Mouse (Mus musculus) CH12.LX (cell line): ENCODE measurements around the gene Ppp1r14a. TPM values are rescaled to one million over a fixed set of nuclear protein-coding genes. Genes with fewer than 3 reads are reported as not detected.
A peak's percentile ranks its signal among the peaks of the same experiment; 100 is the strongest.

Experiments used
- DNase-seq: peaks from one replicate; pipeline ENCODE4 v3.0.0-alpha.2; 2013; ENCODE audit errors: extremely low read depth
- H3K27ac ChIP-seq: 2 replicates; pipeline ENCODE4 v1.5.1; 2012; ENCODE audit warnings: low read depth, mild to moderate bottlenecking, control low read depth, moderate library complexity; ENCODE audit not compliant: insufficient read depth
- H3K27me3 ChIP-seq: replicated peaks from 2 replicates; pipeline ENCODE3; 2012; ENCODE audit warnings: inconsistent platforms
- H3K36me3 ChIP-seq, 2 experiments: replicated peaks in 1 of 2; 2 replicates each; pipeline versions ENCODE3 to v1.6.1; 2012; ENCODE audit warnings: inconsistent platforms in 1 of 2, low read length in 1 of 2, mild to moderate bottlenecking in 1 of 2, mixed read lengths in 1 of 2, moderate library complexity in 1 of 2; ENCODE audit not compliant: control insufficient read depth in 1 of 2, insufficient read depth in 1 of 2
- H3K4me1 ChIP-seq, 2 experiments: 2 replicates each; pipeline ENCODE4 v1.6.1; 2012; ENCODE audit warnings: inconsistent platforms in 1 of 2, moderate library complexity in 1 of 2; ENCODE audit not compliant: insufficient read depth in 2 of 2, control insufficient read depth in 1 of 2
- H3K4me2 ChIP-seq: 2 replicates; pipeline ENCODE4 v1.6.1; 2012; ENCODE audit warnings: low read depth, mild to moderate bottlenecking, control low read depth; ENCODE audit not compliant: poor library complexity, insufficient read depth, severe bottlenecking
- H3K4me3 ChIP-seq, 3 experiments: fragments of 150-350 bp in 1 of 3; sonication (generic) in 1 of 3; replicated peaks in 1 of 3; 2 replicates each; pipeline versions ENCODE3 to v1.5.1; 2011 to 2012; ENCODE audit warnings: low read depth in 2 of 3, low read length in 2 of 3, mild to moderate bottlenecking in 2 of 3, moderate library complexity in 2 of 3, control low read depth in 1 of 3, improper control_type of control experiment in 1 of 3, inconsistent platforms in 1 of 3, mixed read lengths in 1 of 3; ENCODE audit not compliant: poor library complexity in 1 of 3
- H3K79me2 ChIP-seq: replicated peaks from 2 replicates; pipeline ENCODE4 v1.6.1; 2012; ENCODE audit warnings: mild to moderate bottlenecking, moderate library complexity; ENCODE audit not compliant: control insufficient read depth, poor library complexity, insufficient read depth, severe bottlenecking; ENCODE audit errors: extremely low read depth
- H3K9ac ChIP-seq: 2 replicates; pipeline ENCODE4 v1.6.1; 2012; ENCODE audit warnings: low read depth, mild to moderate bottlenecking, control low read depth, moderate library complexity; ENCODE audit not compliant: insufficient read depth
- H3K9me3 ChIP-seq: replicated peaks from 2 replicates; pipeline ENCODE3; 2012; ENCODE audit warnings: low read length, inconsistent platforms, mixed read lengths
- BHLHE40 ChIP-seq: IDR thresholded peaks from 2 replicates; pipeline ENCODE4 v1.6.1; 2011; ENCODE audit warnings: mild to moderate bottlenecking, low read depth, low read length, improper control_type of control experiment
- CTCF ChIP-seq, 2 experiments: IDR thresholded peaks in 1 of 2; conservative IDR thresholded peaks in 1 of 2; 2 replicates each; pipeline ENCODE4 v1.5.1; 2011 to 2012; ENCODE audit warnings: low read depth in 2 of 2, low read length in 2 of 2, improper control_type of control experiment in 1 of 2, inconsistent platforms in 1 of 2, mild to moderate bottlenecking in 1 of 2, moderate library complexity in 1 of 2
- ELF1 ChIP-seq: IDR thresholded peaks from 2 replicates; pipeline ENCODE4 v1.6.1; 2014; ENCODE audit warnings: low read depth, mild to moderate bottlenecking, inconsistent platforms, low read length, improper control_type of control experiment
- GABPA ChIP-seq: IDR thresholded peaks from 2 replicates; pipeline ENCODE4 v1.6.1; 2012; ENCODE audit warnings: low read depth, low read length, improper control_type of control experiment, inconsistent platforms; ENCODE audit not compliant: insufficient replicate concordance
- HCFC1 ChIP-seq: IDR thresholded peaks from 2 replicates; pipeline ENCODE4 v1.6.1; 2012; ENCODE audit warnings: low read depth, mild to moderate bottlenecking, inconsistent platforms, low read length, improper control_type of control experiment
- MAFK ChIP-seq: IDR thresholded peaks from 2 replicates; pipeline ENCODE4 v1.6.1; 2011; ENCODE audit warnings: low read length, improper control_type of control experiment; ENCODE audit not compliant: insufficient replicate concordance
- MAX ChIP-seq: IDR thresholded peaks from 2 replicates; pipeline ENCODE4 v1.6.1; 2011; ENCODE audit warnings: low read length, improper control_type of control experiment
- MEF2A ChIP-seq: IDR thresholded peaks from 2 replicates; pipeline ENCODE4 v1.6.1; 2014; ENCODE audit warnings: low read depth, mild to moderate bottlenecking, inconsistent platforms, low read length, improper control_type of control experiment, borderline replicate concordance
- MYC ChIP-seq: IDR thresholded peaks from 2 replicates; pipeline ENCODE4 v1.6.1; 2011; ENCODE audit warnings: low read depth, mild to moderate bottlenecking, improper control_type of control experiment, low read length
- PAX5 ChIP-seq: IDR thresholded peaks from 2 replicates; pipeline ENCODE4 v1.6.1; 2012; ENCODE audit warnings: low read length, inconsistent platforms, mixed read lengths
- RAD21 ChIP-seq: IDR thresholded peaks from 2 replicates; pipeline ENCODE4 v1.6.1; 2011; ENCODE audit warnings: low read depth, mild to moderate bottlenecking, low read length, improper control_type of control experiment, moderate library complexity
- SIN3A ChIP-seq: IDR thresholded peaks from 2 replicates; pipeline ENCODE4 v1.6.1; 2012; ENCODE audit warnings: low read length, improper control_type of control experiment, inconsistent platforms
- SMC3 ChIP-seq: IDR thresholded peaks from 2 replicates; pipeline ENCODE4 v1.6.1; 2011; ENCODE audit warnings: low read depth, low read length, improper control_type of control experiment
- ZKSCAN1 ChIP-seq: IDR thresholded peaks from 2 replicates; pipeline ENCODE4 v1.6.1; 2012; ENCODE audit warnings: low read depth, inconsistent platforms, low read length, improper control_type of control experiment, borderline replicate concordance
- dilution Hi-C: fragments of 300-500 bp; cut with MboI; formaldehyde crosslinking; loops from 2 replicates; pipeline ENCODE4 v1.14.3; 2020; ENCODE audit warnings: low sequenced_read_pairs; ENCODE audit not compliant: extremely low pct_unique_long_range_greater_than_20kb, extremely low pct_ligation_motif_present
- in situ Hi-C: fragments of 300-500 bp; cut with MboI; formaldehyde crosslinking; loops from 3 replicates; pipeline ENCODE4 v1.14.3; 2019; ENCODE audit warnings: low sequenced_read_pairs, low pct_ligation_motif_present, low pct_unique_long_range_greater_than_20kb, mixed read lengths
- polyA plus RNA-seq: library from polyadenylated mRNA; unstranded; fragments of >175 nt; gene quantifications from 2 replicates; pipeline ENCODE4 v1.2.1, GENCODE M21; 2012; ENCODE audit warnings: low read depth; ENCODE audit not compliant: insufficient read length
- total RNA-seq, 2 experiments: library from RNA; depleted of rRNA; stranded (reverse); fragments of 300-350 nt in 1 of 2; fragments of >200 nt in 1 of 2; gene quantifications; 2 replicates each; pipeline ENCODE4 v1.2.3; 2012 to 2014

Gene Ppp1r14a
- total and polyA plus RNA-seq, 3 experiments: not detected

GRCm38 (mm10) chr7:29335276-29335675 lies 46.2 kb downstream of the Ppp1r14a start:
- no peak overlapping the region for H3K9ac ChIP-seq
- no peak for DNase-seq
- dilution Hi-C loops (no loop called here), in situ Hi-C loops (no loop called here)
- H3K4me1 ChIP-seq: peaks cover 0 to 15% of the 10 kb centered on the region in 2 experiments; a peak in 1 of 4 replicates
- H3K79me2 ChIP-seq: no peaks in the 10 kb centered on the region
- no peaks in the 10 kb centered on the region for H3K27me3 ChIP-seq
- peaks cover 5 to 43% of the 10 kb centered on the region in 2 experiments for H3K36me3 ChIP-seq
- TF ChIP-seq HCFC1 (no peak), RAD21 (no peak; the same call in 1 of the 2 replicates), MEF2A (no peak), MYC (no peak), CTCF (conservative IDR thresholded peaks at IDR 0.05 in 1 of 2, IDR thresholded peaks at IDR 0.05 in 1 of 2; ENCODE audit: low read depth in 2 of 2, low read length in 2 of 2) (peak in 1 of 2 experiments; percentile 18; a peak in 1 of 4 replicates), ELF1 (no peak), SIN3A (no peak), PAX5 (no peak), BHLHE40 (no peak)
- H3K4me2 ChIP-seq: no peak overlapping the region
- H3K27ac ChIP-seq: no peak overlapping the region
- no peaks in the 10 kb centered on the region for H3K9me3 ChIP-seq
- no peak overlapping the region for H3K4me3 ChIP-seq

- no peak overlapping the region for H3K4me2 ChIP-seq
- H3K4me1 ChIP-seq: peaks cover 0 to 15% of the 10 kb centered on the region in 2 experiments; a peak in 1 of 4 replicates
- no peak overlapping the region for H3K27ac ChIP-seq
- H3K4me3 ChIP-seq: no peak overlapping the region
- H3K27me3 ChIP-seq: no peaks in the 10 kb centered on the region
- dilution Hi-C loops: no loop called here
- DNase-seq: no peak
- peaks cover 2 to 41% of the 10 kb centered on the region in 2 experiments for H3K36me3 ChIP-seq
- TF ChIP-seq MAFK: 0 out of 2 replicates have a peak, but pooled peaks have one; percentile 24
- no peak for TF ChIP-seq BHLHE40
- TF ChIP-seq, all 38 proteins: peak for 1
- no peak overlapping the region for H3K9ac ChIP-seq
- H3K79me2 ChIP-seq: no peaks in the 10 kb centered on the region
- no peaks in the 10 kb centered on the region for H3K9me3 ChIP-seq
- in situ Hi-C loops: no loop called here
These were observed 46.9 kb downstream of the Ppp1r14a start for GRCm38 (mm10) chr7:29335841-29336671.

DNA sequence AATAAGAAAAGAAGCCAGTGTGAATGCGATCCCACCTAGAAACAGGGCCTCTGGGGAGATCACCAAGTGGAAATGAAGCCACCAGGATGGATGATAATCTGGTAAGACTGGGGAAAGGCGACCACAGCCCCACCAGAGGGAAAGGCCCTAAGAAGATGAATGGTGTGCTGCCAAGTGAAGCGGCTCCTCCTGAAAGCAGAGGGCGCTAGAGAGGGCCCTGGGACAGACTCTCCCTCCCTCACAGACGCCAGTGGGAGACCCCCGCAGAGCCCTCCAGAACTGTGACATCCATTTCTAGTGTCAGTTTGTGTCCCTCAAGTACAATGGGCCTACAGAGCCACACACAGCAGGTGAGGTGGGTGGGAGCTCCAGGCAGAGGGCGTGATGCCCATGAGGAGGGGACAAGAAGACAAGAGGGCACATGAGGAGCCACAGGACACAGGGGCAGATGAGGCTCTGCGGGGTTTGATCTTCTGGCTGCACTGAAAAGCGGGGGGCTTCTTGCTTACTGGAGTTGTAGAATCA lies 47.7 kb downstream of the Ppp1r14a start:
- Histone ChIP-seq H3K79me2 (no peaks in the 10 kb centered on the region), H3K36me3 (peaks cover 0 to 36% of the 10 kb centered on the region in 2 experiments), H3K9ac (no peak overlapping the region), H3K27ac (no peak overlapping the region), H3K4me1 (peaks cover 0 to 15% of the 10 kb centered on the region in 2 experiments; a peak in 1 of 4 replicates), H3K27me3 (no peaks in the 10 kb centered on the region), H3K4me2 (no peak overlapping the region), H3K4me3 (no peak overlapping the region), H3K9me3 (no peaks in the 10 kb centered on the region)
- TF ChIP-seq MAX: no peak
- TF ChIP-seq ZKSCAN1: no peak
- TF ChIP-seq CTCF (conservative IDR thresholded peaks at IDR 0.05 in 1 of 2, IDR thresholded peaks at IDR 0.05 in 1 of 2; ENCODE audit: low read depth in 2 of 2, low read length in 2 of 2): peak in 1 of 2 experiments; percentile 9; a peak in 1 of 4 replicates
- no peak for TF ChIP-seq SMC3
- no peak for TF ChIP-seq GABPA
- TF ChIP-seq RAD21: no peak
- TF ChIP-seq BHLHE40: no peak
- TF ChIP-seq MYC: no peak
- DNase-seq: no peak
- in situ Hi-C loops (no loop called here), dilution Hi-C loops (no loop called here)
